Mouse (Mus musculus): Measurements from ENCODE around the gene Gm16513.
"Not testable (repeated sequence)": the region's sequence is repeated elsewhere in the genome, so short reads cannot be mapped to it uniquely, and the experiment has no call there.

Gm16513 gene

GRCm38 (mm10) chr5:95182324-95182723 lies at the start of gene Gm16513:
Gm16513 (plus strand) TSS chr5:95182624.
- DNase-seq: not testable (repeated sequence)
